Mouse (Mus musculus): Measurements from ENCODE around the gene Gm572.

DNA sequence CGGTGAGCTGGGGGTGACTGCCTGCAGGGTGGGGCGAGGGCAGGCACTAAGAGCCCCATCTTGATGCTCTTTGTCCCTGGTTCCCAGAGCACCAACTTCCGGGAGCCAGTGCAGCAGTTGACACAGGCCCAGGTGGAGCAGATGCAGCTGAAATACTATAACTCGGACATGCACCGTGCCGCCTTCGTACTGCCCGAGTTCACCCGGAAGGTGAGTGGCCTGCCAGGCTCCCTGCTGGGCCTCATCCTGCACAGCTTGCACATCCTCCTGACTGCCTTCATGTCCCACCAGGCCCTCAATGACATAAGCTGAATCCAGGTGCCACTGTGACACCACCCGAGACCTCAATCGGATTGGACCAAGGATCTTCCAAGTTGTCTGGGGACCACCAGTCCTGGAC is 49.1 kb upstream of the Gm572 start:
- TF ChIP-seq CTCF (IDR thresholded peaks at IDR 0.05; ENCODE audit: low read depth), result no peak
- no peak for TF ChIP-seq EP300 (IDR thresholded peaks at IDR 0.05; ENCODE audit: low read depth)
